Mouse (Mus musculus): ENCODE measurements around the gene Trank1.

The Trank1 gene

DNA sequence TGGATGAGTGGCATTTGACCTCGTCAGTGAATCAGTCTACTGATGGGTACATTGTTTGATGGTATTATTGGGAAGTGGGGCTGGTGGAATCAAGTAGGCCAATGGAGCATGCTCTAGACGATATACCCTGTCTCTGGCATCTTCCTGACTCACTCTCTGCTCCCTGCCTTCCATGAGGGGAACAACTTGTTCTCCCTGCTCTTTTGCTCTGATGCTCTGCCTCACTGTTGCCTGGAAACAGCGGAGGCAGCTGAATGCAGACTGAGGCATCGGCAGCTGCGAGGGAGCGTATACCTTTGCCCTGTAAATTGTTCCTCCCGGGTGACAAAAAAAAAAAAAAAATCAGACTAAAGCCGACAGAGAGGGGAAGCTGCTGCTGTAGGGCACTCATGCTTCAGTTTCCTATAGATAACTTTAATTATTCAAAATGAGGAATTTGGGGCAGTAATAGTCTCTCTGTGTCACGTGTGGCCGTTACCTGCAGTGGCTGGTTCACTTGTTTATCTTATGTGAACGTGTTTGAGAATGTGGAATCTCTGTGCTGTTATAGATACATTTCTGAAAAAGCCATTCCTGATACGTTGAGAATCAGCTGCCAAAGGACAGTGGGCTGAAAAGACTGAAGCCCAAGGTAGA, 9.2 kb upstream of the Trank1 start:
- DNase-seq (ENCODE audit: low spot score in 2 of 2), result no peak

GRCm38 (mm10) chr9:111304036-111304435, 7.5 kb upstream of the Trank1 start:
- DNase-seq (ENCODE audit: low spot score in 2 of 2), result no peak

DNA sequence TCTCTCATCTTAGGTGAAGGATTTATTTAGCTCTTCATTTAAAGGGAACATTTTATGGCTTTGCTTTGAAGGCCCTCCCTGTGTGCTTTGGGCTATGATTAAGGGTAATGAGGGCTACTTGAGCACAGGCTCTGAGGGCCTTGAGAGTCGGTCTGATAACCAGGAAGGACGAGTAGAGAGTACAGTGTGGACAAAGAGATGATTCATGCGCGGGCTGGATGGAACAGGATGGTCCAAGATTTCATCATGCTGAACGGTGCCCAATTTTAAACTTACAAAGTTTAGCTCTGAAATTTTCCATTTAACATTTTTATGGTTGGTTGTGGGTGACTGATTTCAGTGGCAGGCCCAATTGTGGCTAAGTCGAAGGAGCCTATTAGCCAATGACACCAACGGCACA, 5.4 kb upstream of the Trank1 start:
- no peak for DNase-seq (ENCODE audit: low spot score in 2 of 2)

DNA sequence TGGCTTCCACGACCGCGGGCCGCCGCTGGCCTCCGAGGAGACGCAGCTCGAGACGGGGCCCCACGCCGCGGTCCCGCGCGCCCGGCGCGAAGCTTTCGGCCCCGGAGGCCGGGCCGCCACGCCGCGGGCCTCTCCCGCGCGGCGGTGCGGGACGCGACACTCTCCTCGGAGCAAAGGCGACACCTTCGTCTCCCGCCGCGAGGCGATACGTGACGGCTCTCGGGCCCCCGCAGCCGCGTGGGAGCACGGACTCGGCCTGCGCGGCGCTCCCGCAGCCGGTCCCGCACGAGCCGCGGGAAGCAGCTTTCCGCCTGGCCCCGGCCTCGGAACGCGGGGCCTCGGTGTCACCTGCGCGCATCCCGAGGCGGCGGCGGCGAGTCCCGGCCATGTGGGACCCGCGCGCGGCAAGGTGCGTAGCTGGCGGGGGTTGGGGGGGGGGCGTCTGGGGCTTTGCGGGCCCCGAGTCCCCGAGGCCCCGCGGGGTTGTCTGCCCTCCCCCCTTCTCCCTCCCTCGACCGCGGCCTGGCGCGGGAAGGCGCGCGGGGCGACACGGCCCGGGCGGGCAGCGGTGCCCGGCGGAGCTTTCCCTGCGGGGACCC, 403 bp downstream of the Trank1 start:
- DNase-seq (ENCODE audit: low spot score in 2 of 2), result no peak

DNA sequence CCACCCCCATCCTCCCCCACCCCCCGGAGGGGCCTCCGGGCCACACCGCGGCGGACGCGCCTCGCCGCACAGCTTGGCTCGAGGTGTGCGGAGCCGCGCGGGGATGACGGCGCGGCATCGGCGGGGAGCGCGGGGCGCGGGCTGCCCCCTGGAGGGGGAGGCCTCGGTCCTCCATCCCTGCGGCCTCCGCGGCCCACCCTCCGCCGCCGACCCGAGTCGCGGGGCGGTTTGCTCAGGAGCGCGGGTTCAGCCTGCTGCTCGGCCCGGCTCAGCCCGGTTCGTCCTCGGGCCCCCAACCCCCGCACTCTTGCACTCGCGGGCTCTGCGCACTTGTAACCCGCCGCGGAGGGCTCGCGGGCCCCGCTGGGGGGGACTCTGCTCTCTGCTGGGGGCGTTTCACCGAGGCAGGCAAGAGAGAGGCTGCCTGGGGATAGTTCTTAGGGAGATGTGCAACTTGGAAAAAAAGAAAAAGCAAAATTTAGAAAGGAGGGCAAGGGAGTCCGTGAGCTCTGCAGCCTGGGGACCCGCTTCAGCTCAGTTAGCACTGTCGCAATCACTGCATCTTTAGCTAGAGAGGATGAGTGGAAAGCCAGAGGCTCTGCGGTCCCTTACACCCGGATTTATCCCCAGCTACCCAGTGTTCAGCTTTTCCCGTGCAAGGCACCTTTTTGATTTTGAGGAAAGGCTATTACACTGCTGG, 1.1 kb downstream of the Trank1 start:
- DNase-seq (ENCODE audit: low spot score in 2 of 2), result no peak

DNA sequence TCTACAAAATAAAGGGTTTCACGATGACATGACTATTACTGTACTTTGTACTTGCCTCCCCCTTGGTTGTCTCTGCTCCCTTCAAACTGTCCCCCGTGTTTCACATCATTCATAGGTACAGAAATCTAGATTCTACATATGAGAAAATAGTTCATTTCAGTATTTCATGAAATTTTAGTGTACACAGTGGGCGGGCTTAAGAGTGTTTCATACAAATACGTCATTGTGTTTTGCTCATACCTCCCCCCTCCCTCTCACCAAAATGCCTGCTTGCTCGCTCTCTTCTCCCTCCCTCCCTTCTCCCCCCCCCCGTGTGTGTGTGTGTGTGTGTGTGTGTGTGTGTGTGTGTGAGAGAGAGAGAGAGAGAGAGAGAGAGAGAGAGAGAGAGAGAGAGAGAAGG, 1.8 kb downstream of the Trank1 start:
- DNase-seq (ENCODE audit: low spot score in 2 of 2), result no peak

- DNase-seq (ENCODE audit: low spot score in 2 of 2), result no peak
Observed at GRCm38 (mm10) chr9:111313793-111314192, 2.3 kb downstream of the Trank1 start.

DNA sequence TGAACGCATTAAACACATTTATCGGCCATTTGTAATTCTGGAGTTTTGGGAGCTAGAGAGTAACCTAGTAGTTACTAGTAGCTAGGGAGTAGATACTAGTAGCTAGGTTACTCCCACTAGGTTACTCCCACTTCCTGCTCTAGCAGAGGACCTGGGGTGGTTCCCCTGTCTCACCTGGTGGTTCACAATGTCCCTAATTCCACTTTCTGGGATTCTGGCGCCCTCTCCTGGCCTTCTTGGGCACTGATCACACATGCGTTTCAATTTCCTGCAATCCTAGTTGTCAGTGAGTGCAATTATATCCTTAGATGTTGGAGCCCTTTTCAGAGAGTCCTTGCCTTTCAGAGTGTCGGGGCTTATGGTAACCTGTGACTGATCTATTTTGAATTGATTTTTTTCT, 2.7 kb downstream of the Trank1 start:
- DNase-seq (ENCODE audit: low spot score in 2 of 2), result peak; percentile 32 to 51

DNA sequence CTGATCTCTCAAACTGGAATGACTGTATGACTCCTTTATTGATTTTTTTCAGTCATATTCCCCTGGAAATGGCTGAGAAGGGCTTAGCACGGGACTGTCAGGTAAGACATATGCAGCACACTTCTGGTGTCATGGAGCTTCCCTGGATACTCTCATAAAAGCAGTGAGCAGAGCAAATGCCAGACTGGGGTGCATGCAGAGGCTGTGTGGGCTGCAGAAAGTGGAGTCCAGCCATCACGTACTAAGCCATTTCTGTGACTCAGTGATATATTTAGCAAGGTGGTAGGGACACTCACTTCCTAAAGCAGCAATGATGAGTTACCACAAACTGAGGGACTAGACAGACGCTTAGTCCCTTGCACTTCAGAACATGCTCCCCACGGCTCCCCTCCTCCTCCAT, 9.4 kb downstream of the Trank1 start:
- DNase-seq (ENCODE audit: low spot score in 2 of 2), result no peak

GRCm38 (mm10) chr9:111324881-111325280, 13.3 kb downstream of the Trank1 start:
- no peak for DNase-seq (ENCODE audit: low spot score in 2 of 2)

DNA sequence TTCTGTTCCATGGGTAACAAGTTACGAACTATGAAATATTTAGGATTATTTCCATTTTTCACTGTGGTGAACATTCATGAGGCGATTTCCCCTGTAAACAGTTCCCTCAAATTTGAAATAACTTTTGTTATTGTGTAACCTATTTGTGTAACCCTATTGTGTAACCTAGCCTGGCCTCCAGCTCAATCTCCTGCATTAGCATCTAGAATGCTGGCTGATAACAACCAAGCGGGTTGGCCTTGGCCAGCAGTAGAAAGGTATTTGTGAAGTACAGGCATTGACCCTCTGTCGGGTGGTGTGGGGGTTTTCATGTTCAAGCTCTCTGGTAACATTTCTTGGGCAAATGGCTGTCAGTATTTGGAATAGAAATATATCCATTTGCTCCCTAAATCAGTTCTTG, 18.3 kb downstream of the Trank1 start:
- DNase-seq (ENCODE audit: low spot score in 2 of 2), result no peak

DNA sequence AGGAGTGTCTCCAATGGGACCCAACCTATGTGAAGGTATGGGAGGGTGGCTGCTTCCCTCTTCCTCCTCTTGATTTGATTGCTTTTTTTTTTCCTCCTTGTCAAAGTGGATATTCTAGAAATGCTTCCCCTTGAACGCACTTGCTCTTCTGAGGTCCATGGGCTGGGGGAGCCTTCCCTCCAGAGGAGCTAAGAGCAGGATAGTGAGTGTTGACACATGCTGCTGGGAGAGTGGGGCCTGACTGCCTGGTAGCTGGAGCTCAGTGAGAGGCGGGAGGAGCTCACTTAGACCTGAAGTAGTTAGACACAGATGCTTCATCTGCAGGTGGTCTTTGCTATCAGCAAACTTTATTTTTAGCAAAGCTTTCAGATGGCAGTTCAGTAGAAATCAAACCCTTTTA, 22.3 kb downstream of the Trank1 start:
- no peak for DNase-seq (ENCODE audit: low spot score in 2 of 2)

DNA sequence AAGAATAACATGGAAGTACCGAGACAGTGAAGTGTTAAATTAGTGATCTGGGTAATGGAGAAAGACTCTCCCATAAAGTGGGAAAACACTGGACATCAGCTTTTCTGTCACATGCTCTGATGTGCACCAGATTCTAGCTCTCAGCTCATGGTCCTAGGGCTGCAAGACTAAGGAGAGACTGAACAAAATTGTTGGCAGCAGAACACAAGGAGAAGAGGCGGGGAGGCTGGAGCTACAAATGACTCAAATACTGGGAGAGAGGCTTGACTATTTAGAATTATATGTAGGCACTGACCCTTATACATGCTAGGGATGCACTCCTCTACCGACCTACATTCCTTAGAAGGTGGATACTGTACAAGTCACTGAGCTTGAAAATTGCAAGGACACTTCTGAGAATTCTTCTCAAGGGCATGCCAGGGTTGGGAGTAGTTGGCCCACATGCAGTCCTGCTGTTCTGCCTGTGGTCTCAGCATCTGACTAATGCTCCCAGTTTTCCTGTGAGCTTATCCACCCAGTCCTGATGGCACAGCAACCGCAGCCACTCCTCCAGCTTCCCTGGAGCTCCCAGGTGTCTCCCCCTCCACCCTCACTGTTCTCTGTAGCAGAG, 23.1 kb downstream of the Trank1 start:
- DNase-seq (ENCODE audit: low spot score in 2 of 2), result no peak

DNA sequence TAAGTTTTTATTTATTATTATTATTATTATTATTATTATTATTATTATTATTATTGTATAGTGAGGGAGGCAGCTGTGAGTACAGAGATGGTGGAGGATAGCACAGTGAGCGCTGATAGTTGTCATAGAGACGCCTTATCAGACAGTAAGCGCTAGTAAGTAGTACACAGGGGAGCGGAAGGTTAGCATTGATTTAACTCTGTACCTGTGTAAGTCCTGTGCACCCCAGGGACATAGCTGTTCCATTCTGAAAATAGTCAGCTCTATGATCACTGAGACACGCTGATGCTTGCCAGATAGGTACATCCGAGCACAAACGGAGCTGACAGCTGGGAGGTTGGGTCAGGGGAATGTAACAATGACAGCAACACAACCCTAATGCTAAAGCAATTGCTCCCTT, 39.7 kb downstream of the Trank1 start:
- DNase-seq (ENCODE audit: low spot score in 2 of 2), result no peak

DNA sequence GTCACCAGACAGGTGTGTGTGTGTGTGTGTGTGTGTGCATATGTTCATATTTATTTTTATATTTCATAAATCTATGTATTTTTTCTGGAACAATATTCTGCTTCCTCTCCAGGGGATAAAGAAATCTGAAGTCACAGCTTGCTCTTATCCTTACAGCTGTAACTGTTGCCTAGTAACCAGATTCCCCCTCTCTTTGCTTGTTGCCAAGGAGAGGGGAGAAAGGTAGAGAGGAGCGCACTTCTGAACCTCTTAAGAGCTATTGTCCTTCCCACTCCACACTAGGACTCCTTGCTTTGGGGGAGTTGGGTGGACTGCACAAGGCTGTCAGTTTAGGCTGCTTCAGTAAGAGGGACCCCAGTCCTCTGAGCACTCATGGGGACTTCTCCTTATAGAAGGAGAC, 40.1 kb downstream of the Trank1 start:
- no peak for DNase-seq (ENCODE audit: low spot score in 2 of 2)

GRCm38 (mm10) chr9:111352646-111353045, 41.1 kb downstream of the Trank1 start:
- no peak for DNase-seq (ENCODE audit: low spot score in 2 of 2)

DNA sequence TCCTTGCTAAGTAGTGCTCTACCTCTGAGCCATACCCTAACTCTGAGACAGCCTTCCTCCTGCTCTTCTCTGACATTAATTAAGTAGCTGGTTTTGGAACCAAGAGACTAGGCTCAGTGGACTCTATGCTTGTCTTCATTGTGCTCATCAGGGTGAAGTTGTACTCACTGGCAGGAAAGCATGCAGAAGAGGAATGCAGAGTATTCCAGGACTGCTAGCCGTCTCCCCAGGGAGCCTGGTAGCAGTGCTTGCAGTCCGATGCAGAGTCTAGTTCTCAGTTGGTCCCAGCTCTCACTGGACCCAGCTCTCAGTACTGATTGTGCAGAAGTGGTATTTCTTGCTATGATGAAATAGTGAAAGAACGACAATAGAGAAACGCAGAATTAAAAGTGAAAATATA, 43.5 kb downstream of the Trank1 start:
- no peak for DNase-seq (ENCODE audit: low spot score in 2 of 2)

DNA sequence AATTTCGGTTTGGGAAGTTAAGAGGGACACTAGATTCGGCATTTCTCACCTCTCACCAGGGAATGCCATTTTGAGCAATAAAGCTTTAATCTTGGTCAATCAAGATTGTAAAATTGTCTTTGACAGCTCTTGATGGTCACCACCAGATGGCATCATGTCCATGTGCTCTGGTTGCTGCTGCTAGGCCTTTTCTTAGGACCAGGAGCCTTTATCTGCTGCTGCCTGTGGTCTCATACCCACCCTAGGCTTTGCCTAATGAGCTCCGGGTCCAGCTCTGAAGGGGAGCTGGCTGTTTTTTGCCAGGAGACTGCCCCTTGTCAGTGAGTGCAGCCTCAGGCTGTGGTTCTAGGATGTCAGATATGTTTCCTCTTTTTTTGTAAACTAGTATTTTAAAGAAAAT, 44.8 kb downstream of the Trank1 start:
- no peak for DNase-seq (ENCODE audit: low spot score in 2 of 2)

DNA sequence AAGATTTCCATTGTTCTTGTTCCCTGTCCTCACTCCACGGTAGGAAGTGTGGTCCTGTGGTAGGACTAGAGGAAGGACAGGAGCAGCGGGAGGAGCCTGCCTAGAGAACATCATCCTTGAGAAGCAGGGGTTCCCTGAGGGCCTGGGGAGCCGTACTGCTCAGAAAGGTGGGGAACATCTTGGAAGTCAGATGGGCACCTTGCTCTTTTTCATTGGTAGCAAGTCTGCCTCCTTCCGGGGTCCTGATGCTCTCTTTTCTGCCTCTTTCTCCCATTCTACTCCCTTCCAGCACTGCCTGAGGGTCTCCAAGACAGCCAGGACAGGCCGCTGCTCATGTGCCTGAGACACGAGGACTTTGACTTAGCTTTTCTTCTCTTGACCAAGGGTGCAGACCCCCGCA, 52.1 kb downstream of the Trank1 start:
- no peak for DNase-seq (ENCODE audit: low spot score in 2 of 2)

DNA sequence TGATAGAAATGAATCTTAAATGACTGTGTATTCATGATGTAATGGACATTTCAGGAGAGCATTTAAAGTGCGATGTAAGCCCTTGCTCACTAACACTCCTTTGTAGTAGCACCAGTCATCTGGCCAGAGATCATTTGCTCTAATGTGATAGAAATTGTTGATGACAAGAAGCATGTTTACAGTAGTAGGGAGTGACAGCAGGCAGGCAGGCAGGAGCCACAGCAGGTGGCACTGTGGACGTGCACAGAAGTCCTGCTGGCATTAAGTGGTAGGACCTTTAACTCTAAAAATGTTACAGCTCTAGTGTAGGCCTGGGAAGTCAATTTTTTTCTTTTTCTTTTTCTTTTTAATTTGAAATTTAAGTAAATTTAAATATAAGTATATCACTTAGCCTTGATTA, 56.2 kb downstream of the Trank1 start:
- no peak for DNase-seq (ENCODE audit: low spot score in 2 of 2)

GRCm38 (mm10) chr9:111372079-111372478, 60.5 kb downstream of the Trank1 start:
- DNase-seq (ENCODE audit: low spot score in 2 of 2), result no peak

- no peak for DNase-seq (ENCODE audit: low spot score in 2 of 2)
Observed at GRCm38 (mm10) chr9:111377868-111378267, 66.3 kb downstream of the Trank1 start.

Data from urinary bladder, postnatal 36 days (tissue).